Mouse (Mus musculus): ENCODE results near the gene 4933425L06Rik.

- TF ChIP-seq POLR2A (IDR thresholded peaks at IDR 0.05; ENCODE audit: borderline replicate concordance, low read depth, low read length): no peak
- TF ChIP-seq CTCF (IDR thresholded peaks at IDR 0.05; ENCODE audit: low read depth, low read length): no peak
Measured at GRCm38 (mm10) chr13:105134397-105134796, 52.5 kb downstream of the 4933425L06Rik start.

All from bone marrow macrophage, adult 2 months (primary cell).